Mouse (Mus musculus): ENCODE results near the gene Slc34a1.
"Not testable (repeated sequence)": the region's sequence is repeated elsewhere in the genome, so short reads cannot be mapped to it uniquely, and the experiment has no call there.

The Slc34a1 gene

GRCm38 (mm10) chr13:55404853-55405782 is 7.1 kb downstream of the Slc34a1 start:
- DNase-seq (ENCODE audit: low spot score in 2 of 2), result peak; percentile 55 to 67

DNA sequence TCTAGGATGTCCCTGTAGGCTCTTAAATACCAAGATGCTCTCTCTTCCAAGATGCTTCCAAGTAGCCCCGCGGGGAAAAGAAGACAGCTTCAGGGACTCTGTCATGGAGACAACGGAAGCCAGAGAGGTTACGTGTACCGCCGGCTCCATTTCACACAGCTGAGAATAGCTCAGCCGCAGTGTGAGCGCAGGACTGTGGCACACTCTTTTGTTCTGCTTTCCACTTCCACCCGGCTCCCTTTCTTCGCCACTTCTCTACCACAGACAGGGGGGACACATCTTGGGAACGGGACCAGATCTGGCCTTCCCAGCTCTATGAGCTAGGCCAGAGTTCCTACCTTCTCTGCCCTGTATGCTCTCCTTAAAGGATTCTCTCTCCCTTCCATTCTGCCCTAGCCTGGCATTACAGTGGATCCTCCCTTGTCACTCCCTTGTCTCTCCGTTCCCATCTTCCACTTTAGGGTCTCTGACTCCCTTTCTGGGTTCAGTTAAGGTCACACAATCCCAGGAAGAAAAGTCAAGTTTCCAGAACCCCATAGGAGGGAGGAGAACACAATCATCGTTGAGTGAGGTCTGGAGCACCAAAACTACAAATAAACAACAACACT is 7.9 kb downstream of the Slc34a1 start:
- no peak for DNase-seq (ENCODE audit: low spot score in 2 of 2)

DNA sequence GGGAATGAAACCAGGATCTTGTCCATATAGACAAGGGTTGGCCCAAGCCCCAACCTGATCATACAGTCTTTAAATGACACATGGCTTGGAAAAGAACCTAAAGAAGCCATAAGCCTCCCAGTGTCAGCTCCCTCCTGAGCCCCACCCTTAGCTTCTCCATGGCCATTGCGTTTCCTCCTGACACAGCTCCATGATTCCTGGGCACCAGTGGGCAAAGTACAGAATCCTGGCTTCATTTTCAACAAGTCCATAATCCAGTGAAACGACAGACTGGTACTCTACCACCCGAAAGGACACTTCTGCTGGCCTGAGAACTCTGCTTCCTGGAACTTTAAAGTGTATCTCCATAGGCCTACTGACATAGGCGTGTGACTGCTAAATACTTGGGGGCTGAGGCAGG is 9.4 kb downstream of the Slc34a1 start:
- no peak for DNase-seq (ENCODE audit: low spot score in 2 of 2)

- no peak for DNase-seq (ENCODE audit: low spot score in 2 of 2)
These were observed 10.6 kb downstream of the Slc34a1 start for GRCm38 (mm10) chr13:55408546-55409120.

GRCm38 (mm10) chr13:55411826-55412225 is 13.8 kb downstream of the Slc34a1 start:
- no peak for DNase-seq (ENCODE audit: low spot score in 2 of 2)

DNA sequence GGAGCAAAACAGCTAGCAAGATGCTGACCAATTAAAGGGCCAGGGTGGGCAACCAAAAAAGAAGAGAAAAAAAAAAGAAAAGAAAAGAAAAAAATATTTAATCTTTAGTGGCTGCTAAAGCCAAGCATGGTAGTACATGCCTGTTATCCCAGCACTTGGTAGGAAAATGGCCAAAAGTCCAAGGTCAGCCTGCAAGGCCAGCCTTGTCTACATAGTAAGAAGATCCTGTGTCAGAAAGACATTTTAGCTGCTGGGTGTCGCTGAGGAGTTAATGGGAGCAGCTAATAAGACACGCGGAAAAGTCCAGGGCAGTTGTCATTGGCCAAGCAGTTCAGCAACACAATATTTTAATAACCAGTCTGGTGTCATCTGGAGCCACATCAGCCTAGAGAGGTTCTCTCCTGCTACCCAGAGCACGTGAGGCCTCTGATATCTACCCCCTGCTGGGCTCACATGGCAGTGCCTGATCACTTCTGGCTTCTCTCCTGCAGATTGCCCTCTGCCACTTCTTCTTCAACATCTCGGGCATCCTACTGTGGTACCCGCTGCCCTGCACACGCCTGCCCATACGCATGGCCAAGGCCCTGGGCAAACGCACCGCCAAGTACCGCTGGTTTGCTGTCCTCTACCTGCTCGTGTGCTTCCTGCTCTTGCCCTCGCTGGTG is 14.8 kb downstream of the Slc34a1 start:
- no peak for DNase-seq (ENCODE audit: low spot score in 2 of 2)

- no peak for DNase-seq (ENCODE audit: low spot score in 2 of 2)
These were observed 15.3 kb downstream of the Slc34a1 start for GRCm38 (mm10) chr13:55413333-55413732.

DNA sequence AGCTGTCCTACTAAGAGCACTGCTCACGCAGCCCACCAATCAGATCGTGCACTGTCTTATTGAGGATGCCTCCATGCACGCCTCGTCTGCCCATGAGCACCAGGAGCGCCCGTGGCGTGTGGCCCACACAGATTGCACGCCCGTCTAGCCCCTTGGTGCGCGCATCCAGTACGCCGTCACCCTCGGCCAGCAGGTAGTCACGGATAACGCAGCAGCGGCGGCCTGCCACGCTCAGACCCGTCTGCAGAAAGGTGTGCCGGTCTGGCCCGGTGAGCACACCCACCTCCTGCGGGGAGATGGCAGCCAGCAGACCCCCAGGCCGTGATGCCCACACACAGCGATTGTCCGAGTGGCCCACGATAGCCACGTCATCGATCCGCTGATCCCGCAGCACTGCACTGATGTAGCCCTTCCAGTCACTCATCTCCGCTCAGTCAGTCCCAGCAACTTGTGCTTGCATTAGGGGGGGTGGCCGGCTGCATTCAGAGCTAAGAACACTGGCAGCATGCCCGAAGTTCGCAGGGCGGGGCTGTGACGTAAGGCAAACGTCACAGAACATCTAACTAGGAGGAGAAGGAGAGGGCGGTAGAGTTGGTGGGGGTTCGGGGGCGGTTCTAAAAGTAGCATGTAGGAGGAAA is 16.9 kb downstream of the Slc34a1 start, which contains the start of gene Pfn3:
Gene Pfn3, minus strand, starts transcription at position 490 of the 638 bp plus-strand sequence.
- no peak for DNase-seq (ENCODE audit: low spot score in 2 of 2)

GRCm38 (mm10) chr13:55418004-55418403 is 20.0 kb downstream of the Slc34a1 start:
- DNase-seq (ENCODE audit: low spot score in 2 of 2), result peak; percentile 86 to 89

GRCm38 (mm10) chr13:55419142-55419541 is 21.2 kb downstream of the Slc34a1 start:
- no peak for DNase-seq (ENCODE audit: low spot score in 2 of 2)

DNA sequence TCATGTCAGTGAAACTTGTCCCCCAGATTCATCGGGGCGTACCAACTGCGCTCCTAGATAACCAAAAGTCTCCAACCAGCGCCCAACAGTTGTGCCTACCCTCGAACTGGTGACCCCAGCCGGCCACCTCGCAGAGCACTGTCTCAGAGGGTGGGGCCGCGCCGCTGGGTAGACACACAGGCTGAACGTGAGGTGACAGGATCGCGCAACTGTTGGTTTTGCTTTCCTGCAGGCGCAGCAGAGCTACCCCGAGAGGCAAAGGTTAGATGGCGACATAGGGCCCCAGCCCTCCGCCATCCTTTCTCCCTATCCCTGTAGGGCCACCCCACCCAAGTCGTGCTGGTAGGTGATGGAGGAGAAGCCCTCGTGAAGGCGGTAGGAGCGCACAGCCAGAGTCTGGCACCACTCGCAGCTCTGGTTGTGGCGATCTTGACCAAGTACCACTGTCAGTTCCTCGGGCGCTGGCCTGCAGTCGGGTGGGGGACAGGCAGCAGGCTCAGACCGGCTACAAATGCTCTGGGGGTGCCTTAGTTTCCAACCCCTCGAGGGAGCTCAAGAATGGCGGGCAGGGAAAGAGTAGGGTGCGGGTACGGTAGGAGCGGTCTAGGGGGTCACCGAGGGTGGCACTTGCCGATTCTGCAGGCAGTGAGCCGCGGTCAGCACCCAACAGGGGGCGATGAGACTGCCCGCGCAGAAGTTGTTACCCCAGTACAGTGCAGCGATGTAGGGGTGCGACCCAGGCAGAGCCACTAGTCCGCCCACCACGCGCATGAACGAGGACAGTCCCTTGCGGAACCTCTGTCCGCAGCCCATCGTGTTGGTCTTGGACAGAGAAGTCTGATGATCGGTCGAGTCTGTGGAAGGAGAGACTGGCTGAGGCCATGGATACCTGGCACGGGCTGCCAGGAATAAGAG is 22.3 kb downstream of the Slc34a1 start:
- no peak for DNase-seq (ENCODE audit: low spot score in 2 of 2)

- DNase-seq (ENCODE audit: low spot score in 2 of 2), result peak; percentile 63 to 71
These were observed 23.2 kb downstream of the Slc34a1 start for GRCm38 (mm10) chr13:55420933-55421800.

GRCm38 (mm10) chr13:55426613-55427012 is 28.6 kb downstream of the Slc34a1 start, which contains the start of gene F12:
Gene F12 (minus strand): TSS chr13:55426793.
- no peak for DNase-seq (ENCODE audit: low spot score in 2 of 2)

- DNase-seq (ENCODE audit: low spot score in 2 of 2), result peak; percentile 61 to 75
These were observed 31.4 kb downstream of the Slc34a1 start for GRCm38 (mm10) chr13:55429226-55429888.

DNA sequence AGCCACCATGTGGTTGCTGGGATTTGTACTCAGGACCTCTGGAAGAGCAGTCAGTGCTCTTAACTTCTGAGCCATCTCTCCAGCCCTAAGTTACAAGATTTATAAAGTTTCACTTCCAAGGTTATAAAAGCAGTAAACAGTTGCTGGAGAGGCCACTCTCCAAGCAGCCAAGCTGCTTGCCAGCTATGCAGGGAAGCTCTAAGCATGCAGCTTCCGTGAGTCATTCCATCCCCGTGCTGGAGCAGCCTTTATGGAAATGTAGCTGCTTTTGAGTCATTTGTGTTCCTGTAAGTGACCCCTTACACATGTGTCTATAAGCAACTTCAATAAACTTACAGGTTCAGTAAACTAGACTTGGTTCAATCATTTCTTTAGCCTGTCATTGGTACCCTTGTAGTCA is 32.6 kb downstream of the Slc34a1 start:
- no peak for DNase-seq (ENCODE audit: low spot score in 2 of 2)

GRCm38 (mm10) chr13:55431889-55432685 is 34.1 kb downstream of the Slc34a1 start:
- DNase-seq (ENCODE audit: low spot score in 2 of 2), result no peak

DNA sequence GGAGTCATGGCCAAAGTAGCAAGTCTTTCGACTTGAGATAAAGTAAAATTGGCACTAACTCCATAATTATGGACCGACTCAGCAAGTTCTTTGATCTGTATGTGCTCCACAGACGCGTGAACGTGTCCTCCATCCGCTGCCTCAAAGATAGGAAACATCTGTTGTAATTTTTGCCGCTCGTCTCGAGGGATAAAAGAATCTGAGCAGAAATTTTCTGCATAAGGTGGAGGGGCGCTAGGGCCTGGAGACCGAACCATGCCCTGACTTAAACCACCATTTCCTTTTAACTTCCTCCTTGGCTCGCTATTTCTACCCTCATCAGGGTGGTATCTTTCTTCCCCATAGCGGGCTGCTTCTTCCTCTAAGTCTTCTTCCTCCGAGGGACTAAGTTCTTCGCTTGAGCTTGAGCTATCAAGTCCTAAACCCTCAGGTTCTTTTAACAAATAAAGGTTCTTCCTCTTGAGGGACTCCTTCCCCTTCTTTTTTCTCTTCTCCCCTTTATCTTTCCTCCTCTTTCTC is 39.2 kb downstream of the Slc34a1 start:
- DNase-seq (ENCODE audit: low spot score in 2 of 2), result not testable (repeated sequence)

DNA sequence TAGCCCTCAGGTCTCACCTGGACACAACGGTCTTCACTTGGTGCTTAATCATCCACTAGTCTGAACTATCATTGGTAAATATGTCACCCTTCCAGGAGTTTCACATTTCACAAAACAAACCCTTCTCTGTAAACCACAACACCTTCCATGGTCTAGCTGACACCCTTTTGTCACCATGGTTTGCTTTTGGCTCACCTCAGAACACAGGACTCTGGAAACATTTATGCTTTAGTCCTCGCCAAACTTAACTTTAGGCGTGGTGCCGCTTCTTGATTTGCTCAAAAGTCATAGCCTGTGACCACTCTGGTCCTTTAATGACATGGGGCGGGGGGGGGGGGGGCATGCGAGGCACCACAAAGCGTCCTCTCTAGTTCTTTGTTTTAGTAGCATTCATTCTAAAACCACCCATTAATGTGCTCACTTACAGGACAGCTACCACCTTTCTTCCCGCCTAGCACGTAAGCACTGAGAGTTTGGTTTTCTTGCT is 45.9 kb downstream of the Slc34a1 start:
- DNase-seq (ENCODE audit: low spot score in 2 of 2), result no peak
